Mouse (Mus musculus) layer of hippocampus, postnatal 14 days (tissue): ENCODE measurements at regions not wholly inside any gene's neighbourhood (a gene's known extent, or its start where the extent isn't known, plus 50 kb on each side); places are given as distances from the start of the nearest gene placed in this dataset.

Experiments used
- DNase-seq, 2 experiments: peaks; one replicate each; pipeline ENCODE4 v3.0.0; 2021 to 2022; ENCODE audit warnings: low spot score in 2 of 2, mixed read lengths in 1 of 2

GRCm38 (mm10) chr13:53596871-53597800 is 124.3 kb upstream of the Msx2 start:
- no peak for DNase-seq

GRCm38 (mm10) chr13:53592755-53593154 is 119.9 kb upstream of the Msx2 start:
- no peak for DNase-seq

GRCm38 (mm10) chr13:53586771-53587170 is 113.9 kb upstream of the Msx2 start:
- peak in 1 of 2 experiments; percentile 18 for DNase-seq

- DNase-seq, result peak in 1 of 2 experiments; percentile 33
These were observed 111.7 kb upstream of the Msx2 start for GRCm38 (mm10) chr13:53584504-53585130.

GRCm38 (mm10) chr13:53553876-53554577 is 81.2 kb upstream of the Msx2 start:
- DNase-seq, result no peak

- DNase-seq, result no peak
These were observed 80.5 kb upstream of the Msx2 start for GRCm38 (mm10) chr13:53553192-53553875.

- no peak for DNase-seq
These were observed 75.5 kb upstream of the Msx2 start for GRCm38 (mm10) chr13:53548396-53548795.

GRCm38 (mm10) chr13:53543291-53543690 is 70.4 kb upstream of the Msx2 start:
- no peak for DNase-seq

- DNase-seq, result peak in 1 of 2 experiments; percentile 14
These were observed 66.9 kb upstream of the Msx2 start for GRCm38 (mm10) chr13:53539797-53540196.

- DNase-seq, result no peak
These were observed 65.1 kb upstream of the Msx2 start for GRCm38 (mm10) chr13:53537937-53538336.

GRCm38 (mm10) chr13:53535781-53536425 is 63.0 kb upstream of the Msx2 start:
- no peak for DNase-seq

- no peak for DNase-seq
These were observed 60.9 kb upstream of the Msx2 start for GRCm38 (mm10) chr13:53533738-53534137.

GRCm38 (mm10) chr13:53526880-53527279 is 54.0 kb upstream of the Msx2 start:
- no peak for DNase-seq

- DNase-seq, result no peak
These were observed 49.9 kb upstream of the Msx2 start for GRCm38 (mm10) chr13:53522807-53523206.
